Mouse (Mus musculus) urinary bladder, postnatal 36 days (tissue): ENCODE measurements at regions not wholly inside any gene's neighbourhood (a gene's known extent, or its start where the extent isn't known, plus 50 kb on each side); places are given as distances from the start of the nearest gene placed in this dataset.
A peak's percentile ranks its signal among the peaks of the same experiment; 100 is the strongest.

Experiments used
- DNase-seq, 2 experiments: peaks; one replicate each; pipeline ENCODE4 v3.0.0; 2022; ENCODE audit warnings: low spot score in 2 of 2, mixed read lengths in 1 of 2

GRCm38 (mm10) chr12:79944714-79945493 lies 167.9 kb downstream of the Zfp36l1 start:
- DNase-seq = peak; percentile 74 to 78

GRCm38 (mm10) chr12:79944090-79944489 lies 168.7 kb downstream of the Zfp36l1 start:
- no peak for DNase-seq

GRCm38 (mm10) chr12:79942563-79943131 lies 170.2 kb downstream of the Zfp36l1 start:
- no peak for DNase-seq

- DNase-seq = no peak
These were observed 171.0 kb downstream of the Zfp36l1 start for GRCm38 (mm10) chr12:79941828-79942227.

- DNase-seq = no peak
These were observed 173.4 kb downstream of the Zfp36l1 start for GRCm38 (mm10) chr12:79939436-79939835.

- peak in 1 of 2 experiments; percentile 62 for DNase-seq
These were observed 174.9 kb downstream of the Zfp36l1 start for GRCm38 (mm10) chr12:79937876-79938275.

GRCm38 (mm10) chr12:79936698-79937097 lies 176.1 kb downstream of the Zfp36l1 start:
- peak in 1 of 2 experiments; percentile 56 for DNase-seq

GRCm38 (mm10) chr12:79934091-79934490 lies 178.7 kb downstream of the Zfp36l1 start:
- DNase-seq = no peak

- no peak for DNase-seq
These were observed 179.9 kb downstream of the Zfp36l1 start for GRCm38 (mm10) chr12:79932905-79933304.

- no peak for DNase-seq
These were observed 181.4 kb downstream of the Zfp36l1 start for GRCm38 (mm10) chr12:79931455-79931854.

GRCm38 (mm10) chr12:79929846-79930245 lies 183.0 kb downstream of the Zfp36l1 start:
- peak in 1 of 2 experiments; percentile 64 for DNase-seq

GRCm38 (mm10) chr12:79928739-79929380 lies 184.0 kb downstream of the Zfp36l1 start:
- peak in 1 of 2 experiments; percentile 62 for DNase-seq

- DNase-seq = no peak
These were observed 184.5 kb downstream of the Zfp36l1 start for GRCm38 (mm10) chr12:79928298-79928697.

GRCm38 (mm10) chr12:79925704-79926588 lies 186.9 kb downstream of the Zfp36l1 start:
- no peak for DNase-seq

- DNase-seq = no peak
These were observed 187.7 kb downstream of the Zfp36l1 start for GRCm38 (mm10) chr12:79924921-79925703.

GRCm38 (mm10) chr12:79923811-79924210 lies 189.0 kb downstream of the Zfp36l1 start:
- DNase-seq = no peak

GRCm38 (mm10) chr12:79921786-79922185 lies 191.0 kb downstream of the Zfp36l1 start:
- no peak for DNase-seq

- DNase-seq = no peak
These were observed 193.8 kb downstream of the Zfp36l1 start for GRCm38 (mm10) chr12:79918983-79919382.

- no peak for DNase-seq
These were observed 195.1 kb downstream of the Zfp36l1 start for GRCm38 (mm10) chr12:79917634-79918289.

- no peak for DNase-seq
These were observed 195.7 kb downstream of the Zfp36l1 start for GRCm38 (mm10) chr12:79916896-79917633.
